Mouse (Mus musculus) lung, postnatal 0 days (tissue): ENCODE data around the gene Ints11.

ENCODE experiments used
- CTCF ChIP-seq: IDR thresholded peaks from 2 replicates; pipeline ENCODE4 v1.5.1; 2016; ENCODE audit warnings: antibody characterized with exemption, mild to moderate bottlenecking
- EP300 ChIP-seq: IDR thresholded peaks from 2 replicates; pipeline ENCODE4 v1.6.1; 2016; ENCODE audit warnings: antibody characterized with exemption, mild to moderate bottlenecking, control low read depth

- TF ChIP-seq CTCF (no peak), EP300 (no peak)
These were observed 15.9 kb upstream of the Ints11 start for GRCm38 (mm10) chr4:155853421-155853820.
